Mouse (Mus musculus): Measurements from ENCODE around the gene Tubgcp6. TPM values are rescaled to one million over a fixed set of nuclear protein-coding genes. Genes with fewer than 3 reads are reported as not detected.

Tubgcp6 gene
- 1 to 10 TPM; 7.3 to 8.7 TPM for total RNA-seq (2021)
- 16.2 and 18.7 TPM in 2 replicates for polyA plus RNA-seq (2012; rRNA removed)
- long read RNA-seq, full-length matches to known transcripts: 3 of 4 reads
- long read RNA-seq, partial matches to known transcripts: 0 of 4 reads
- long read RNA-seq, other reads (novel, unspliced or antisense): 1 of 4 reads

- Histone ChIP-seq H3K27me3 (ENCODE audit: control insufficient read depth, insufficient read depth, low read length) (no peaks in the 10 kb centered on the region), H3K36me3 (ENCODE audit: control insufficient read depth, insufficient read depth, low read length) (no peaks in the 10 kb centered on the region), H3K79me2 (replicated peaks; ENCODE audit: control insufficient read depth, insufficient read depth, low read length) (peaks cover 4% of the 10 kb centered on the region; the same call in 1 of the 2 replicates), H3K4me3 (peak within 1 kb of the TSS; percentile 93), H3K27ac (peak within 1 kb of the TSS; percentile 85), H3K4me1 (ENCODE audit: control insufficient read depth, insufficient read depth, low read length) (peaks cover 13% of the 10 kb centered on the region), H3K9ac (ENCODE audit: low read depth, low read length) (peak within 1 kb of the TSS; percentile 79)
- intact Hi-C loops (cut with DNase I): loop anchor here (2.0 to 5.0 kb wide), 2 partner anchors 18 to 34 kb away; partner anchors contain the start of gene Mapk12
- TF ChIP-seq EP300 (IDR thresholded peaks at IDR 0.05; ENCODE audit: insufficient read depth, low read depth, low read length) (peak; percentile 66), CTCF (IDR thresholded peaks at IDR 0.05) (no peak), POLR2A (IDR thresholded peaks at IDR 0.05; ENCODE audit: insufficient read depth, low read depth, low read length) (peak; percentile 90)
- under 1% methylated on average over 47 of the region's 47 CpGs for WGBS
- DNase-seq: peak; percentile 94 to 98
These were observed at the start of gene Tubgcp6 for GRCm38 (mm10) chr15:89122649-89123366. Gene Tubgcp6, minus strand, starts transcription at chr15:89123112.

- Histone ChIP-seq H3K27me3 (ENCODE audit: control insufficient read depth, insufficient read depth, low read length) (no peaks in the 10 kb centered on the region), H3K36me3 (ENCODE audit: control insufficient read depth, insufficient read depth, low read length) (no peaks in the 10 kb centered on the region; the same call in 1 of the 2 replicates), H3K4me3 (peak overlapping the region; percentile 55), H3K79me2 (replicated peaks; ENCODE audit: control insufficient read depth, insufficient read depth, low read length) (no peaks in the 10 kb centered on the region), H3K9ac (ENCODE audit: low read depth, low read length) (peak overlapping the region; percentile 84), H3K4me1 (ENCODE audit: control insufficient read depth, insufficient read depth, low read length) (peaks cover 20% of the 10 kb centered on the region), H3K27ac (peak overlapping the region; percentile 83)
- no peak for TF ChIP-seq POLR2A (IDR thresholded peaks at IDR 0.05; ENCODE audit: insufficient read depth, low read depth, low read length)
- no peak for TF ChIP-seq EP300 (IDR thresholded peaks at IDR 0.05; ENCODE audit: insufficient read depth, low read depth, low read length)
- no peak for DNase-seq
- intact Hi-C loops (cut with DNase I): no loop called here
- WGBS: 42% methylated on average over 17 of the region's 17 CpGs
These were observed 49.5 kb upstream of the Tubgcp6 start for GRCm38 (mm10) chr15:89172276-89172935.

- no peaks in the 10 kb centered on the region; the same call in 1 of the 2 replicates for H3K36me3 ChIP-seq (ENCODE audit: control insufficient read depth, insufficient read depth, low read length)
- 86% methylated on average over 5 of the region's 5 CpGs for WGBS
- TF ChIP-seq EP300 (IDR thresholded peaks at IDR 0.05; ENCODE audit: insufficient read depth, low read depth, low read length) (no peak), CTCF (IDR thresholded peaks at IDR 0.05) (no peak), POLR2A (IDR thresholded peaks at IDR 0.05; ENCODE audit: insufficient read depth, low read depth, low read length) (no peak)
- intact Hi-C loops (cut with DNase I): no loop called here
- H3K79me2 ChIP-seq (replicated peaks; ENCODE audit: control insufficient read depth, insufficient read depth, low read length): no peaks in the 10 kb centered on the region
- no peak overlapping the region for H3K4me3 ChIP-seq
- H3K9ac ChIP-seq (ENCODE audit: low read depth, low read length): no peak overlapping the region
- peak overlapping the region; percentile 7; the same call in 1 of the 2 replicates for H3K27ac ChIP-seq
- no peak for DNase-seq
- peaks cover 13% of the 10 kb centered on the region for H3K4me1 ChIP-seq (ENCODE audit: control insufficient read depth, insufficient read depth, low read length)
- no peaks in the 10 kb centered on the region for H3K27me3 ChIP-seq (ENCODE audit: control insufficient read depth, insufficient read depth, low read length)
These were observed 48.7 kb upstream of the Tubgcp6 start for GRCm38 (mm10) chr15:89171526-89172051.

- no peaks in the 10 kb centered on the region for H3K27me3 ChIP-seq (ENCODE audit: control insufficient read depth, insufficient read depth, low read length)
- H3K27ac ChIP-seq: peak overlapping the region; percentile 86
- H3K4me1 ChIP-seq (ENCODE audit: control insufficient read depth, insufficient read depth, low read length): peaks cover 11% of the 10 kb centered on the region
- H3K4me3 ChIP-seq: no peak overlapping the region
- H3K36me3 ChIP-seq (ENCODE audit: control insufficient read depth, insufficient read depth, low read length): no peaks in the 10 kb centered on the region; the same call in 1 of the 2 replicates
- WGBS: 28% methylated on average over 3 of the region's 3 CpGs
- H3K9ac ChIP-seq (ENCODE audit: low read depth, low read length): no peak overlapping the region
- peak; percentile 44 to 68 for DNase-seq
- H3K79me2 ChIP-seq (replicated peaks; ENCODE audit: control insufficient read depth, insufficient read depth, low read length): no peaks in the 10 kb centered on the region
- intact Hi-C loops (cut with DNase I): no loop called here
- TF ChIP-seq CTCF (IDR thresholded peaks at IDR 0.05) (no peak), EP300 (IDR thresholded peaks at IDR 0.05; ENCODE audit: insufficient read depth, low read depth, low read length) (peak; percentile 61; the same call in 1 of the 2 replicates)
These were observed 47.2 kb upstream of the Tubgcp6 start for GRCm38 (mm10) chr15:89170102-89170501.

GRCm38 (mm10) chr15:89169431-89169830 is 46.5 kb upstream of the Tubgcp6 start:
- peaks cover 11% of the 10 kb centered on the region for H3K4me1 ChIP-seq (ENCODE audit: control insufficient read depth, insufficient read depth, low read length)
- intact Hi-C loops (cut with DNase I): loop anchor here (1.0 kb wide), 1 partner anchor 10 kb away; no protein-coding TSS in a partner anchor

More at GRCm38 (mm10) chr15:89169431-89169830, 46.5 kb upstream of the Tubgcp6 start:
- no peaks in the 10 kb centered on the region; the same call in 1 of the 2 replicates for H3K36me3 ChIP-seq (ENCODE audit: control insufficient read depth, insufficient read depth, low read length)
- 17% methylated on average over 10 of the region's 10 CpGs for WGBS
- no peak overlapping the region; the same call in 1 of the 2 replicates for H3K9ac ChIP-seq (ENCODE audit: low read depth, low read length)
- no peak for TF ChIP-seq CTCF (IDR thresholded peaks at IDR 0.05)
- peak; percentile 48; the same call in 1 of the 2 replicates for TF ChIP-seq EP300 (IDR thresholded peaks at IDR 0.05; ENCODE audit: insufficient read depth, low read depth, low read length)
- 0 out of 2 replicates have a peak, but pooled peaks have one; percentile 9 for TF ChIP-seq POLR2A (IDR thresholded peaks at IDR 0.05; ENCODE audit: insufficient read depth, low read depth, low read length)
- DNase-seq: peak; percentile 80 to 88
- no peaks in the 10 kb centered on the region for H3K79me2 ChIP-seq (replicated peaks; ENCODE audit: control insufficient read depth, insufficient read depth, low read length)
- H3K27ac ChIP-seq: peak overlapping the region; percentile 86
- peak overlapping the region; percentile 15; the same call in 1 of the 2 replicates for H3K4me3 ChIP-seq
- H3K27me3 ChIP-seq (ENCODE audit: control insufficient read depth, insufficient read depth, low read length): no peaks in the 10 kb centered on the region
